In genomic region chr1:133087206-133087905, GRCm38 (mm10) we compare ENCODE assay signal across 8 mouse cellular contexts. TPM values are rescaled to one million over a fixed set of nuclear protein-coding genes. Genes with fewer than 3 reads are reported as not detected.
DNase-seq lines count a peak whose midpoint lies in the region; ATAC-seq and TF ChIP-seq lines count a peak whose summit lies in the region.

No protein-coding gene starts in this region.

- TF ChIP-seq POLR2A in brain, embryonic 14.5 days (IDR thresholded peaks at IDR 0.05; ENCODE audit: borderline replicate concordance, extremely low read depth, insufficient read depth, insufficient read length, poor library complexity, severe bottlenecking) = no peak

- ATAC-seq in erythroid progenitor cell, adult 5-6 weeks (replicated peaks; ENCODE audit: low FRiP score, poor library complexity, severe bottlenecking) = peak; percentile 52; the same call in 1 of the 2 replicates
- peak; percentile 82 for ATAC-seq in midbrain, embryonic 12.5 days (ENCODE audit: low FRiP score, low read depth)

- TF ChIP-seq CTCF in brain, embryonic 14.5 days (IDR thresholded peaks at IDR 0.05; ENCODE audit: borderline replicate concordance, extremely low read depth, insufficient read depth, insufficient read length) = peak; percentile 85

- H3K4me3 ChIP-seq in midbrain, embryonic 12.5 days = no peak overlapping the region

- peak overlapping the region; percentile 25 for H3K27ac ChIP-seq in midbrain, embryonic 12.5 days (replicated peaks)

- H3K9me3 ChIP-seq in midbrain, embryonic 12.5 days = no peaks in the 10 kb centered on the region

- WGBS in midbrain, embryonic 12.5 days = 44% methylated on average over 7 of the region's 7 CpGs

- intact Hi-C loops in heart, postnatal 14 days (cut with DNase I) = loop anchor here (1.0 kb wide), 1 partner anchor 48 kb away; no protein-coding TSS in a partner anchor
- intact Hi-C loops in left cerebral cortex, postnatal 10 days (cut with DNase I) = loop anchor here (5.0 kb wide), 1 partner anchor 40 kb away; the partner anchor contains the start of gene Pik3c2b

- H3K36me3 ChIP-seq in midbrain, embryonic 12.5 days = peaks cover 81% of the 10 kb centered on the region

- H3K27me3 ChIP-seq in midbrain, embryonic 12.5 days = no peaks in the 10 kb centered on the region

- peaks cover 15% of the 10 kb centered on the region for H3K4me1 ChIP-seq in midbrain, embryonic 12.5 days

- H3K9ac ChIP-seq in midbrain, embryonic 12.5 days (replicated peaks) = no peak overlapping the region

- no peak overlapping the region for H3K4me2 ChIP-seq in midbrain, embryonic 12.5 days (replicated peaks)

- peak; percentile 35 to 53 for DNase-seq in right cerebral cortex, adult 2 months (ENCODE audit: low spot score in 2 of 2)
- no peak for DNase-seq in right cerebral cortex, postnatal 25 days
- peak; percentile 85 for DNase-seq in brain, embryonic 14.5 days (ENCODE audit: low read depth)
- peak; percentile 67 to 83 for DNase-seq in heart, postnatal 14 days
- DNase-seq in left cerebral cortex, postnatal 10 days (ENCODE audit: extremely low spot score in 1 of 2, low spot score in 2 of 2) = peak; percentile 38 to 61
- peak; percentile 73 to 79 for DNase-seq in spleen, postnatal 36 days (ENCODE audit: low spot score in 2 of 2)

RNA-seq across cellular contexts. Expression of gene Pik3c2b, which starts 41.9 kb away (rescaled TPM):
- 27.2 and 31.2 TPM in 2 replicates for polyA plus RNA-seq in brain, embryonic 14.5 days (2012; rRNA removed)
- 2.9 and 3.2 TPM in 2 replicates for total RNA-seq in erythroid progenitor cell, adult 5-6 weeks (2015; ENCODE audit: low replicate concordance)
- total RNA-seq in erythroid progenitor cell, adult 5-6 weeks (2017; ENCODE audit: low replicate concordance) = 0.23 and 0.90 TPM in 2 replicates
- 10 to 100 TPM; 22.7 to 24.3 TPM for total RNA-seq in heart, postnatal 14 days (2021)
- total RNA-seq in left cerebral cortex, postnatal 10 days (2021) = 10 to 100 TPM; 27.3 to 28.6 TPM
- polyA plus RNA-seq in midbrain, embryonic 12.5 days (2016; fragmentation: Nextera tagmentation; extraction: Ambion mirVana) = 21.3 and 21.7 TPM in 2 replicates

RNA-seq across cellular contexts. Expression of gene Ppp1r15b, which starts 43.6 kb away (rescaled TPM):
- polyA plus RNA-seq in brain, embryonic 14.5 days (2012; rRNA removed) = 25.9 and 31.3 TPM in 2 replicates
- total RNA-seq in erythroid progenitor cell, adult 5-6 weeks (2015; ENCODE audit: low replicate concordance) = 131 and 152 TPM in 2 replicates
- 227 and 245 TPM in 2 replicates for total RNA-seq in erythroid progenitor cell, adult 5-6 weeks (2017; ENCODE audit: low replicate concordance)
- 10 to 100 TPM; 32.2 to 34.6 TPM for total RNA-seq in heart, postnatal 14 days (2021)
- 10 to 100 TPM; 43.6 to 44.1 TPM for total RNA-seq in left cerebral cortex, postnatal 10 days (2021)
- polyA plus RNA-seq in midbrain, embryonic 12.5 days (2016; fragmentation: Nextera tagmentation; extraction: Ambion mirVana) = 52.7 and 57.9 TPM in 2 replicates

RNA-seq across cellular contexts. Expression of gene Mdm4, which starts 57.0 kb away (rescaled TPM):
- 113 and 132 TPM in 2 replicates for polyA plus RNA-seq in brain, embryonic 14.5 days (2012; rRNA removed)
- 92.3 and 118 TPM in 2 replicates for total RNA-seq in erythroid progenitor cell, adult 5-6 weeks (2015; ENCODE audit: low replicate concordance)
- 148 and 163 TPM in 2 replicates for total RNA-seq in erythroid progenitor cell, adult 5-6 weeks (2017; ENCODE audit: low replicate concordance)
- 10 to 100 TPM; 42.8 to 52.4 TPM for total RNA-seq in heart, postnatal 14 days (2021)
- total RNA-seq in left cerebral cortex, postnatal 10 days (2021) = 10 to 100 TPM; 78.7 to 82.2 TPM
- 50.1 and 56.4 TPM in 2 replicates for polyA plus RNA-seq in midbrain, embryonic 12.5 days (2016; fragmentation: Nextera tagmentation; extraction: Ambion mirVana)

Comparison
In these comparisons a context has a peak if more than half of its experiments do, and no peak if none do; other contexts are left out.
1. RNA of gene Pik3c2b, which starts 41.9 kb away (total RNA-seq): 27.3 to 28.6 TPM in left cerebral cortex, postnatal 10 days and 22.7 to 24.3 TPM in heart, postnatal 14 days; 0.23 to 3.2 TPM in erythroid progenitor cell, adult 5-6 weeks; every median in the first group is over 4 times any median in the second.